In the genomic region with DNA sequence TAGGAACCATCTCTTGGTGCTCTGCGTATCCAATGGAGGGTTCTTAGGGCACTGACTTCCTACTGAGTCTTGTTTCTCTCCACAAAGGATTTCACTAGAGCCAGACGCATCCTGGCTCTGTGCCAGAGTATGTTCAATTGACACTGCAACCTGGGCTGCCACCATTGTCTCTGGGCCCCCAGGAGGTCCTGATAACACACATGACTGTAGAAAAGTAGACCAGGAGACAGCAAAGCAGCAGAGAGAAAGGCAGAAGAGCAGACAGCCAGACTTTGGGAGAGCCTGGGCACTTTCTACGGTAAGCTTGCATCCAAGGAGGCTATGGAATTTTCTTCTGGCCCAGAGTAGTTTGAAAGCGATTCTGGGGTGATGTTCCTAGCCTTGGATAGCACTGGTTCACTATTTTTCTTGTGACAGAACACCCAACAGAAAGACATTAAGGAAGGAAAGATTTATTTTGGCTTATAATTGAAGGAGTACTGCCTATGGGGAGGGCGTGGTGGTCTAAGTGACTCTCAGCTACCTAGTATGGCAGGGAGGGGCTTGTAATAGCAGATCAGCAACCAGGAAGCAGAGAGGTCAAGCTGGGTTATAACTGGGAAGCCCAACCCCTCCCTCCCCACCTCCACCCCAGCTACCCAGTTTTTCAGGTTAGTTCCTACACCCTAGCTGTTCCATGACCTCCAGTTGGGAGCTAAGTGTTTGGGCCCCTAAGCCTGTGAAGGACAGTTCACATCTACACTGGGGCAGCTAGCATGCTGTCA, we compare ENCODE assay signal across 10 mouse cellular contexts.
A peak's percentile ranks its signal among the peaks of the same experiment; 100 is the strongest.
DNase-seq lines count a peak whose midpoint lies in the region; ATAC-seq and TF ChIP-seq lines count a peak whose summit lies in the region.
"Had no signal": no experiment of that assay in that cellular context is flagged by ENCODE, and none has a peak within 500 bp of the region (broad histone marks: within the 10 kb centered on the region; RNA-seq: fewer than 3 reads in every experiment).

No protein-coding gene starts in this region.

- no peak overlapping the region for H3K9ac ChIP-seq in hindbrain, embryonic 16.5 days (ENCODE audit: low read depth, low read length)
- H3K9ac ChIP-seq in ES-E14 (ENCODE audit: insufficient read depth, low read depth, low read length, poor library complexity, severe bottlenecking), result peak overlapping the region; percentile 30; the same call in 1 of the 2 replicates
- H3K9ac ChIP-seq in hindbrain, embryonic 11.5 days (ENCODE audit: low read depth, low read length), result no peak overlapping the region

- H3K27me3 ChIP-seq in hindbrain, embryonic 10.5 days (ENCODE audit: insufficient read depth, poor library complexity, severe bottlenecking), result no peaks in the 10 kb centered on the region
- H3K27me3 ChIP-seq in hindbrain, embryonic 16.5 days (replicated peaks; ENCODE audit: control insufficient read depth, insufficient read depth, low read length), result no peaks in the 10 kb centered on the region
- no peaks in the 10 kb centered on the region for H3K27me3 ChIP-seq in hindbrain, embryonic 11.5 days (ENCODE audit: control insufficient read depth, insufficient read depth, low read length)

- H3K27ac ChIP-seq in hindbrain, embryonic 10.5 days, result peak overlapping the region; percentile 69
- H3K27ac ChIP-seq in hindbrain, embryonic 16.5 days (ENCODE audit: low read depth, low read length), result no peak overlapping the region
- H3K27ac ChIP-seq in ES-E14 (ENCODE audit: insufficient read depth, low read depth, low read length, poor library complexity, severe bottlenecking), result peak overlapping the region; percentile 83
- 0 out of 2 replicates have a peak overlapping the region, but pooled peaks have one; percentile 0 for H3K27ac ChIP-seq in hindbrain, embryonic 11.5 days (ENCODE audit: low read depth, low read length)

- in situ Hi-C loops in ES-E14 (cut with MboI; ENCODE audit: low sequenced_read_pairs in 2 of 2, unreplicated experiment in 2 of 2), result no loop called here

- H3K4me2 ChIP-seq in hindbrain, embryonic 16.5 days (ENCODE audit: low read length), result no peak overlapping the region
- no peak overlapping the region for H3K4me2 ChIP-seq in hindbrain, embryonic 11.5 days (replicated peaks; ENCODE audit: low read depth, low read length)

- H3K36me3 ChIP-seq in hindbrain, embryonic 10.5 days, result no peaks in the 10 kb centered on the region
- no peaks in the 10 kb centered on the region for H3K36me3 ChIP-seq in hindbrain, embryonic 16.5 days (ENCODE audit: control insufficient read depth, insufficient read depth, low read length)
- no peaks in the 10 kb centered on the region for H3K36me3 ChIP-seq in ES-E14 (ENCODE audit: control insufficient read depth, insufficient read depth, low read length, poor library complexity, severe bottlenecking)
- no peaks in the 10 kb centered on the region for H3K36me3 ChIP-seq in hindbrain, embryonic 11.5 days (ENCODE audit: control insufficient read depth, insufficient read depth, low read length)

- H3K9me3 ChIP-seq in hindbrain, embryonic 10.5 days, result 0 out of 2 replicates have a peak, but pooled peaks cover 3% of the 10 kb centered on the region
- peaks cover 3% of the 10 kb centered on the region; the same call in 1 of the 2 replicates for H3K9me3 ChIP-seq in hindbrain, embryonic 16.5 days (ENCODE audit: control insufficient read depth, low read length)
- H3K9me3 ChIP-seq in ES-E14 (ENCODE audit: control insufficient read depth, insufficient read depth, low read depth, low read length), result no peaks in the 10 kb centered on the region
- H3K9me3 ChIP-seq in hindbrain, embryonic 11.5 days (ENCODE audit: control insufficient read depth, low read length), result no peaks in the 10 kb centered on the region

- ATAC-seq in hindbrain, embryonic 16.5 days, result no peak
- no peak for ATAC-seq in hindbrain, embryonic 11.5 days (ENCODE audit: low FRiP score)
- peak; percentile 60 for ATAC-seq in megakaryocyte-erythroid progenitor cell, adult 5-6 weeks (replicated peaks; ENCODE audit: low FRiP score, low TSS enrichment, poor library complexity, severe bottlenecking)
- ATAC-seq: lung, postnatal 0 days had no signal

- no peak overlapping the region for H3K4me3 ChIP-seq in hindbrain, embryonic 10.5 days
- no peak overlapping the region for H3K4me3 ChIP-seq in hindbrain, embryonic 16.5 days (ENCODE audit: low read length)
- no peak overlapping the region; a peak in 1 of 4 replicates for H3K4me3 ChIP-seq in ES-E14 (ENCODE audit: insufficient read depth in 1 of 2, low read depth in 1 of 2, low read length in 2 of 2, poor library complexity in 1 of 2, severe bottlenecking in 1 of 2)
- no peak overlapping the region for H3K4me3 ChIP-seq in hindbrain, embryonic 11.5 days (ENCODE audit: low read depth, low read length)

- 58% methylated on average over 5 of the region's 5 CpGs for WGBS in hindbrain, embryonic 10.5 days
- 50% methylated on average over 5 of the region's 5 CpGs for WGBS in hindbrain, embryonic 16.5 days
- 53% methylated on average over 5 of the region's 5 CpGs for WGBS in hindbrain, embryonic 11.5 days

- peaks cover 67% of the 10 kb centered on the region for H3K4me1 ChIP-seq in hindbrain, embryonic 10.5 days (replicated peaks)
- H3K4me1 ChIP-seq in hindbrain, embryonic 16.5 days (ENCODE audit: control insufficient read depth, insufficient read depth, low read depth, low read length), result peaks cover 20% of the 10 kb centered on the region
- H3K4me1 ChIP-seq in ES-E14 (ENCODE audit: control insufficient read depth in 2 of 2, insufficient read depth in 2 of 2, low read length in 2 of 2, poor library complexity in 1 of 2), result peaks cover 7 to 31% of the 10 kb centered on the region in 2 experiments; a peak in 3 of 4 replicates
- peaks cover 16% of the 10 kb centered on the region for H3K4me1 ChIP-seq in hindbrain, embryonic 11.5 days (replicated peaks; ENCODE audit: control insufficient read depth, insufficient read depth, low read length)

- no peak for DNase-seq in hindbrain, embryonic 10.5 days (ENCODE audit: low spot score)
- DNase-seq in ES-E14 (ENCODE audit: low read depth, low spot score), result no peak
- DNase-seq in hindbrain, embryonic 11.5 days (ENCODE audit: low spot score), result peak; percentile 45
- no peak for DNase-seq in spleen, postnatal 4 days (ENCODE audit: low spot score in 2 of 2)
- no peak for DNase-seq in B cell, adult 2 months
- DNase-seq: adrenal gland, postnatal 36 days; thymus, adult 2 months had no signal

TF ChIP-seq in ES-E14, 5 proteins besides CTCF, POLR2A, EP300 and RAD21:
- no peak for TF ChIP-seq CHD2 (IDR thresholded peaks at IDR 0.05; ENCODE audit: low read depth, low read length)
